Mouse (Mus musculus) brain, adult 2 months (tissue): ENCODE results near the gene Sim1.

ENCODE experiments used
- DNase-seq: peaks from one replicate; pipeline ENCODE4 v3.0.0; 2011; ENCODE audit warnings: low read depth, low spot score

The Sim1 gene

GRCm38 (mm10) chr10:50894170-50894991 is at the start of gene Sim1:
Gene Sim1, plus strand, starts transcription at chr10:50894754.
- peak; percentile 68 for DNase-seq

- peak; percentile 18 for DNase-seq
These were observed 26.4 kb upstream of the Sim1 start for GRCm38 (mm10) chr10:50868202-50868601.

- no peak for DNase-seq
These were observed 17.6 kb upstream of the Sim1 start for GRCm38 (mm10) chr10:50876952-50877351.

- DNase-seq, result peak; percentile 26
These were observed 13.0 kb upstream of the Sim1 start for GRCm38 (mm10) chr10:50881476-50882069.

- no peak for DNase-seq
These were observed 12.2 kb upstream of the Sim1 start for GRCm38 (mm10) chr10:50882366-50882765.

- DNase-seq, result no peak
These were observed 8.2 kb upstream of the Sim1 start for GRCm38 (mm10) chr10:50886305-50886704.

GRCm38 (mm10) chr10:50890621-50891020 is 3.9 kb upstream of the Sim1 start:
- DNase-seq, result no peak

GRCm38 (mm10) chr10:50891876-50892711 is 2.5 kb upstream of the Sim1 start:
- no peak for DNase-seq

GRCm38 (mm10) chr10:50892751-50893320 is 1.7 kb upstream of the Sim1 start:
- DNase-seq, result no peak

- DNase-seq, result no peak
These were observed 1.0 kb upstream of the Sim1 start for GRCm38 (mm10) chr10:50893546-50893945.

- DNase-seq, result no peak
These were observed 687 bp downstream of the Sim1 start for GRCm38 (mm10) chr10:50895091-50895790.

GRCm38 (mm10) chr10:50895881-50896766 is 1.6 kb downstream of the Sim1 start:
- DNase-seq, result no peak

- no peak for DNase-seq
These were observed 2.3 kb downstream of the Sim1 start for GRCm38 (mm10) chr10:50896767-50897390.

- DNase-seq, result no peak
These were observed 3.2 kb downstream of the Sim1 start for GRCm38 (mm10) chr10:50897530-50898471.

GRCm38 (mm10) chr10:50898621-50899020 is 4.1 kb downstream of the Sim1 start:
- DNase-seq, result no peak

GRCm38 (mm10) chr10:50899846-50900745 is 5.5 kb downstream of the Sim1 start:
- DNase-seq, result no peak

- no peak for DNase-seq
These were observed 6.4 kb downstream of the Sim1 start for GRCm38 (mm10) chr10:50900746-50901600.
